Mouse (Mus musculus) neutrophil, adult 65 days (primary cell): ENCODE measurements around the gene Nfkbib. TPM values are rescaled to one million over a fixed set of nuclear protein-coding genes. Genes with fewer than 3 reads are reported as not detected.

Source experiments
- total RNA-seq: library from RNA; stranded (reverse); gene quantifications from 2 replicates; pipeline ENCODE4 v1.2.4, GENCODE M21; 2023

Gene Nfkbib
- total RNA-seq, result 69.5 and 83.2 TPM in 2 replicates

DNA sequence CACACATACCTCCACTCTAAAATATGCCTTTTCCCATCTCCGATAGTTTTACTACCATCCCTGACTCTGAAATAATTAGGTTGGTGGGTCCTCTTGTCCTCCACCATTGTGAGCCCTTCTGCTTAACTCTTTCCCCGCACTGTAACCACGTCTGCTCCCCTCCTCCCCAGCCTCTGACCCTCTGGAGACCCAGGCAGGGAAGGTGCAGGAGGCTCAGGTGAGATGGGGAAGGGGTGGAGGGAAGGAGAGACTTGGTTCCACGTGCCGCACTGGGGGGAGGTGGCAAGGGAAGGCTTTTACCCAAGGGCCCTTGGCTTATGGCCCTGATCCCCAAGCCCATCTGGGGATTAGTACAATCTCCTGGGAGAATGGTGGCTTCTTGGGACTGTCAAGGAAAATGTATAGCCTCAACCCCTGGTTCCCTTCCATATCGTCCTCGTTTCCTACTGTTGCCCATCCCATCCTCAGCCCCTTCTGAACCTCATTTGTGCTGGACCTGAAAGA is at the start of gene Nfkbib:
Gene Nfkbib (minus strand): TSS at position 51 of the 504 bp plus-strand sequence.

DNA sequence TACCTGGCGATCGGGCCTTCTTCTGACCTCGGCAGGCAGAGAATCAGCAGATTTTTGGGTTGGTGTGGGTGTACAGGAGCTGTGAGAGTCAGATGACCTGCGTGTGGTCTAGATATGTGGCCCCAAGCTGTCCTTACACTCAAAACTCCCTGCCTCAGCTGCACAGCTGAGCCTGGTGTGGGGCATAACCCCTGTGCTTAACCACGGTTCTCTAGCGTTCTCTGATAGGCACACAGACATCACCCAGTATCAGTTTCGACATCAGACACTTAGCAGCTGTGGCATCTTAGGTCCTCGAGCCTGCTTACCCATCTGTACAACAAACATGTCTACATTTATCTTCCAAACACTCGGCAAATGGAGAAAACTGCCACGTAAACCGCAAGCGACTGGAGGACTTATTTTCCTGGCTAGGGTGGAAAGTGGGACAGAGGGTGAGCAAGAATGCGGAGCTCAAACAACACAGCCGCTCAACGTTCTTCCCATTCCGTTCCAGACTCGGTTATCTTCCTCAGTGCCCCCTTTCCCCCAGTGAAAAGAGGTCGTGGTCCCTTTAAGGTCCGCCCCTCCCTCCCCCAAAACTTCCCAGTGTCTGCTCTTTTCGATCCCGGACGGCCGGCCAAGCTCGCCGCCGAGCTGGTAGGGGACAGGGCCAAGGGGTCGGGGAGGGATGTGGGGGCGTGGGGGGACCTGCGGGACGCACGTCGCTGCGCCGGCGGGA is 41.1 kb upstream of the Nfkbib start, which contains the start of gene Hnrnpl:
Gene Hnrnpl (plus strand): TSS at position 321 of the 721 bp plus-strand sequence.

DNA sequence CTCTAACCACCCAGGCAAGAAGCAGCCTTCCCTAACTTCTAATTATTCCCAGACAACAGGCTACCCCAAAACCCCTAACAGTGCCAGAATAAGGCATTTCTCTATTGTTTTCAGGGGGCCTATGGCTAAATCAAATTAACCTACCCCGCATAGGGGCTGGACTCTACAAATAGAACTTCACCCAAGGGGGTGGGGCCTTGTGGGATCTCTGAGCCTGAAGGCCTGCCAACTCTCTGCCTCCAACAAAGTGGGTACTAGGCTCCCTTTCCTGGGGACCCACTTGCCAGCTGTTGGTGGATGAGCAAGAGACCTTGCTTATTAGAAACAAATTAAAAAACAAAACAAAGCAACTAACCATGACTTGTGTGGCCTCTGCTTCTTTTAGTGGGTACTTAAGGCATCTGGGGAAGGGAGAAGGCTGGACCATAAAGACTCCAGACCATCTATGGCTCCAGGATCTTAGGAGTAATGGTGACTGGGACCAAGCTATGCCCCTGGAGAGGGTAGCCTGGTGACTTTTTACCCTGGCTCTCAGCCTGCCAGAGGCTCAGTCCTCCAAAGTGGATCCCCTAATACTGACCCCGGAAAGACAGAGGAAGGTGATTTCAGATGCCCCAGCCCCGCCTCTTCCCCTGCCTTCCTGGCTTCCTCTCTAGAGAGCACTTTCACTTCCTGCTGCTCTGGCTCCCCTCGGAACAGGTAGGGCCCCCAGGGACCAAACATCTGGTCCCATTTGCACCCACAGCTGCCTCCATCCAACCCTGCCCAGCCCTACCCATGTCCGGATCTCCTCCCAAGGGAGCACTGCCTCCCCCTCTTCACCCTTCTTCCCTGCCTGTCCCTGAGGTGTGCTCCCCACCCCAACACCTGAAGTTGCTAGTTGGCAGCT is 21.2 kb upstream of the Nfkbib start, which contains the start of gene Rinl:
Gene Rinl (plus strand): TSS at position 663 of the 889 bp plus-strand sequence.

DNA sequence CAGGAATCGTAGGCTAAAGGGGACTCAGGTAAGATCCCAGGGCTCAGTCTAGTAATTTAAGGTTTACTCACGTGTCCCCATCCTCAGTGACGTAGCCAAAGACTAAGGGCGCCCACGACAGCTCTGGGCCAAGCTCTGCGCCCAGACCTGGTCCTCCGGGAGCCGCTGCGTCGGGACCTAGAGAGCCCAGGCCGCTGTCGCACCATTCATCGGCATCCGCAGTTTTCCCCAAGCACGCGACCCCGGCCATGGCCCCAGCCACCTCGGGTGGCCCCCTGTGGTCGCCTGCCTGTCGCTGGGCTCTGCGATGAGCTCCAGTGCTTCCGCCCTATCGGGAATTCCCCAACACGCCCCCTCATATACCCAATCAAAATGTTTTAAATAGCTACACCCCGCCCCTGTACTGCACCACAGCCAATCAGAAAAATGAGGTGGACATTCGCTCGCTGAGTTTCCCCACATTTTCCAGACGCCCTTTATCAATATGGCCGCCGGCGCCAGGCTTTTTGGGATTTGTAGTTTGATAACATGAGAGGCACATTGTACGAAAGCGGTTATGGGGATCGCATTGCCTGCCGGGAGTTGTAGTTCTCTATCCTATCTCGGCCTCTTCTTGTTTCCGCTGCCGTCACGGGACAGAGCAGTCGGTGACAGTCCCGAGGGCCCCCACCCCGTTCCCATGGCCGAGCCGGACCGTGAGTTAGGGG is 986 bp downstream of the Nfkbib start, which contains the start of gene Sirt2:
Gene Sirt2 (plus strand): TSS at position 563 of the 707 bp plus-strand sequence.

DNA sequence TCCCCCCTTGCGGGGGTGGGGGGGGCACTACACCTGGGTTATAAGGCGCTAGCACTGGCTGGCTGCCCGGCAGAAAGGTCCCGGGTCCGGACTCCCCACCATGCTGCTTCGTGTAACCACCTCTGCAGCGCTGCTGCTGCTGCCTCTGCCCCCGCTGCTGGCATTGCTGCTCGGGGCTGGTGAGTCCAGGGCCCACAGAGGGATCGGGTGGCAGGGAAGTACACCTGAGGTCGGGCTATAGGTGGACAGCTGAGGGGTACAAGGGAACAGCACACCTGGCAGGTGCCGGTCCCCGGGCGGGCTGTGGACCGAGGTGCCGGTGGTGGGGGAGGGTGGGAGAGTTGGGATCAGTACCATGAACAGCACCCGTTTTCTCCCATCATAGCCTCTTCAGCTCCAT is 11.2 kb downstream of the Nfkbib start, which contains the start of gene Ccer2:
Gene Ccer2 (plus strand): TSS at position 96 of the 400 bp plus-strand sequence.

DNA sequence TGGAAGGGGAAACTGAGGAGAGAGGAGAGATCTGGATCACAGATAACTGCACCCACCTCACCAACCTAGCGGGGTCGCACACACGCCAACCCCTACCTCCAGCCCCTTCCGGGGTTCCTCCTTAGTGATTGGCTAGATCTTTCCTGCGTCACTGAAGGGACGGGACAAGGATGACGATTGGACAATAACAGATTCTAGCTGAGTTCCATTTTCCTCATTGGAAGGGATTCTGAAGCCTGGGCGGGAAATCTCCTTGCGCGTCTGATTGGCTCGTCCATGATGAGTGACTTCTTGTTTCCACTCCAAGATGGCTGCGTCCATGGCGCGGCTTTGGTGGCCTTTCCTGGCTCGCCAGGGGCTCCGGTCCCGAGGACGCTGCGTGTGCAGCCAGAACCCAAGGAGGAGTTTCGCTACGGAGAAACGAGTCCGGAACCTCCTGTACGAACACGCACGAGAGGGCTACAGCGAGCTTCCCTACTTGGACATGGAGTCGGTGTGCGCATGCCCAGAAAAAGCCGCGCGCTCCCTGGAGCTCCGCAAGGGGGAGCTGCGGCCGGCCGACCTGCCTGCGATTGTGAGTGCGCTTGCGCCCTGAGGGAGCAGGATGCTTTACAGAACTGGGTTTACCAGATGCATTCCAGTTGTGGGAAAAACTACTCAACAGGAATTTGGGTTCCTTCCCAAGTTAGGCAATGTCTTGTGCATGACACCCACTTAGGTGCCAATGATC is 25.4 kb downstream of the Nfkbib start, which contains the start of the genes Mrps12 and Sars2:
Gene Mrps12 (minus strand): TSS at position 112 of the 730 bp plus-strand sequence.
Gene Sars2 (plus strand): TSS at position 284 of the 730 bp plus-strand sequence.

DNA sequence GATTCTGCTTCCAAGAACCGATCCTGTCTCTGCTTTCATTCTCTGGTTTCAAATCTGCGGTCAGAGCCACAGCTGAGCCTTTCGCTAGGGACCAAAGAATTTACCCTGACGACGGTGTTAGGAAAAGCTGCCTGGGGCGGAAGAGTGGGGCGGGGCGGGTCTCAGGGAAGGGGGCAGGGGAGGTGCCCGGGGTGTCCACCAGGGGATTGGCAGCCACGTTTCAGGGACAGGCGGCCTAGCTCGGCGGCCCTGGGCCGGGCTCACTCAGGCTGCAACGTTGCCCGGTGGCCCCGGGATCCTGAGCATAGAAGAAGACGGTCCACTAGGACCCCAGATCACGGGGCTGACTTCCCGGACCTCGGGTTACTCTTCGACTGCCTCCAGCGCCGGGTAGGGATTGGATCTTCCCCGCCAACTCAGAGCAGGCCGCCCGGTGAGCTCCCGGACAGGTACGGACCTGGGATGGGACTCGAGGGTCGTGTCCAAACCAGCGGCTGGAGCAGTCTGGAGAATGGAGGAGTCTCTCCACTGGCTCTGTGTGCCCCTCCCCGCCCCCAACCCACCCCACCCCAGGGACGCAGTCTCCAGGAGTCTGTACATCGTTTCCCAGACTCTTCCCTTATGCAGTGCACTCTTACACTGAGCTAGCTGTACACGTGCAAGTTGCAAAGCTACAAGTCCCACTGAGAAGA is 50.6 kb downstream of the Nfkbib start, which contains the start of gene Fbxo17:
Gene Fbxo17 (plus strand): TSS at position 215 of the 692 bp plus-strand sequence.

Other genes with a start within 250 kb of the Nfkbib start
- gene Ifnl3, start 244.7 kb downstream of the Nfkbib start, total RNA-seq, result not detected in 2 replicates
- gene Sycn, start 226.6 kb downstream of the Nfkbib start, total RNA-seq, result not detected in 2 replicates
- 0.60 and 0.68 TPM in 2 replicates for gene Nccrp1, start 220.3 kb downstream of the Nfkbib start, total RNA-seq
- 67.4 and 83.8 TPM in 2 replicates for gene Samd4b, start 169.4 kb downstream of the Nfkbib start, total RNA-seq
- gene Pak4, start 169.3 kb downstream of the Nfkbib start, total RNA-seq, result 7.0 and 7.5 TPM in 2 replicates
- gene Acp7, start 136.2 kb downstream of the Nfkbib start, total RNA-seq, result not detected in 2 replicates
- 0.95 TPM in 1 of 2 replicates, not detected in the other for gene Fbxo27, start 74.7 kb downstream of the Nfkbib start, total RNA-seq
- 2.2 and 4.9 TPM in 2 replicates for gene Fbxo17, start 50.7 kb downstream of the Nfkbib start, total RNA-seq
- gene Mrps12, start 25.7 kb downstream of the Nfkbib start, total RNA-seq, result 13.6 and 16.0 TPM in 2 replicates
- 6.7 and 8.1 TPM in 2 replicates for gene Sars2, start 25.5 kb downstream of the Nfkbib start, total RNA-seq
- not detected in 2 replicates for gene Ccer2, start 11.3 kb downstream of the Nfkbib start, total RNA-seq
- gene Sirt2, start 777 bp downstream of the Nfkbib start, total RNA-seq, result 79.6 and 98.8 TPM in 2 replicates
- 98.4 and 115 TPM in 2 replicates for gene Rinl, start 21.5 kb upstream of the Nfkbib start, total RNA-seq
- gene Hnrnpl, start 41.0 kb upstream of the Nfkbib start, total RNA-seq, result 348 and 515 TPM in 2 replicates
- 100 and 104 TPM in 2 replicates for gene Ech1, start 57.7 kb upstream of the Nfkbib start, total RNA-seq
- gene Lgals4, start 66.3 kb upstream of the Nfkbib start, total RNA-seq, result 14.9 and 15.9 TPM in 2 replicates
- gene Lgals7, start 96.3 kb upstream of the Nfkbib start, total RNA-seq, result not detected in 2 replicates
- not detected in 2 replicates for gene Capn12, start 113.9 kb upstream of the Nfkbib start, total RNA-seq
- 112 and 115 TPM in 2 replicates for gene Actn4, start 194.8 kb upstream of the Nfkbib start, total RNA-seq
- 140 and 154 TPM in 2 replicates for gene Eif3k, start 214.4 kb upstream of the Nfkbib start, total RNA-seq
- 31.5 and 32.6 TPM in 2 replicates for gene Map4k1, start 214.5 kb upstream of the Nfkbib start, total RNA-seq